Mouse (Mus musculus) intestine, embryonic 14.5 days (tissue): ENCODE data around the gene Foxo6. TPM values are rescaled to one million over a fixed set of nuclear protein-coding genes. Genes with fewer than 3 reads are reported as not detected.

Source experiments
- ATAC-seq: fragments of 200-750 bp; cut with Nextera tagmentation; replicated peaks from 2 replicates; pipeline ENCODE4 v1.8.0; 2017; ENCODE audit warnings: low read depth, moderate number of reproducible peaks, moderate TSS enrichment, moderate library complexity; ENCODE audit not compliant: low FRiP score, low TSS enrichment
- DNase-seq: peaks from one replicate; pipeline ENCODE4 v3.0.0-alpha.2; 2018; ENCODE audit warnings: low spot score
- H3K27ac ChIP-seq: fragments of 300-500 bp; sonication (generic); 2 replicates; pipeline ENCODE4 v1.5.1; 2014; ENCODE audit warnings: low read depth, mild to moderate bottlenecking, control low read depth
- H3K27me3 ChIP-seq: fragments of 300-500 bp; sonication (generic); replicated peaks from 2 replicates; pipeline ENCODE4 v1.6.1; 2014; ENCODE audit warnings: low read length, control low read depth; ENCODE audit not compliant: control insufficient read depth, insufficient read depth
- H3K36me3 ChIP-seq: fragments of 300-500 bp; sonication (generic); 2 replicates; pipeline ENCODE4 v1.6.1; 2014; ENCODE audit warnings: low read length, control low read depth; ENCODE audit not compliant: control insufficient read depth, insufficient read depth
- H3K4me1 ChIP-seq: fragments of 300-500 bp; sonication (generic); replicated peaks from 2 replicates; pipeline ENCODE4 v1.6.1; 2014; ENCODE audit warnings: low read length, control low read depth, mixed read lengths; ENCODE audit not compliant: control insufficient read depth, insufficient read depth
- H3K4me2 ChIP-seq: fragments of 300-500 bp; sonication (generic); 2 replicates; pipeline ENCODE4 v1.6.1; 2014; ENCODE audit warnings: low read length
- H3K4me3 ChIP-seq: fragments of 300-500 bp; sonication (generic); 2 replicates; pipeline ENCODE4 v1.5.1; 2014; ENCODE audit warnings: low read depth, low read length, control low read depth, mixed read lengths
- H3K9ac ChIP-seq: fragments of 300-500 bp; sonication (generic); 2 replicates; pipeline ENCODE4 v1.6.1; 2014; ENCODE audit warnings: mild to moderate bottlenecking, low read length
- H3K9me3 ChIP-seq: fragments of 300-500 bp; sonication (generic); 2 replicates; pipeline ENCODE4 v1.6.1; 2016; ENCODE audit warnings: low read length, control low read depth; ENCODE audit not compliant: control insufficient read depth
- WGBS: fragments of 180-500 bp; shearing (Covaris S2); extraction: QIAGEN DNeasy Blood & Tissue Kit; methylation state at CpG from one replicate; pipeline ENCODE4 v1.1.7; 2014; 5-methylcytosine and 5-hydroxymethylcytosine counted together
- polyA plus RNA-seq: library from polyadenylated mRNA; unstranded; fragments of >200 nt; fragmentation: Nextera tagmentation; extraction: Ambion mirVana; gene quantifications from 2 replicates; pipeline ENCODE4 v1.2.1, GENCODE M21; 2014

Gene Foxo6
- polyA plus RNA-seq, 1 experiment from 2014 or later: 0.39 TPM

- Histone ChIP-seq H3K36me3 (no peaks in the 10 kb centered on the region), H3K27me3 (peaks cover 35% of the 10 kb centered on the region), H3K9ac (no peak overlapping the region), H3K9me3 (no peaks in the 10 kb centered on the region), H3K4me3 (no peak overlapping the region), H3K4me2 (no peak overlapping the region), H3K4me1 (peaks cover 7% of the 10 kb centered on the region; the same call in 1 of the 2 replicates), H3K27ac (no peak overlapping the region)
- DNase-seq (no peak), ATAC-seq (no peak)
- 40% methylated on average over 21 of the region's 21 CpGs for WGBS
Measured at GRCm38 (mm10) chr4:120259356-120260181, 27.6 kb downstream of the Foxo6 start.

- Histone ChIP-seq H3K9ac (no peak overlapping the region), H3K27ac (no peak overlapping the region), H3K36me3 (no peaks in the 10 kb centered on the region), H3K9me3 (no peaks in the 10 kb centered on the region), H3K4me3 (no peak overlapping the region), H3K4me2 (no peak overlapping the region), H3K4me1 (peaks cover 15% of the 10 kb centered on the region), H3K27me3 (no peaks in the 10 kb centered on the region)
- no peak for DNase-seq
- ATAC-seq: 0 out of 2 replicates have a peak, but pooled peaks have one; percentile 2
- 8% methylated on average over 8 of the region's 8 CpGs for WGBS
Measured at GRCm38 (mm10) chr4:120248800-120249261, 38.3 kb downstream of the Foxo6 start.

DNA sequence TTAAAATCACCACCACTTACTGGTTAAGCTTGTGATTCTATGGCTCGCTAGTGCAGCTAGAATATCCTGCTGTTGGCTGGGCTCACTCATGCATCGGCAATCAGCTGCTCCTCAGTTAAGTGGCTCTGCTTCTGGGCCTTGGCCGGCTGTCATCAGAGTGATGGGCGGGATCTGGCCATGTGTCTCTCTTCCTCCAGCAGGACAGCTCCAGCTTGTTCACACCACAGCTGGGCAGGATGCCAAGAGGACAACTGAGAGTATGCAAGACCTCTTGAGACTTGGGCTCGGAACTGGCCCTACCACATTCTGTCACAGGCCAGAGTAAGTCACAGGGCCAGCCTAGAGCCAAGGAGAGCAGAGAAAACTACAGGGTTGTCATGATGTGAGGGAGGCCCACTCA lies 39.7 kb downstream of the Foxo6 start:
- ATAC-seq (0 out of 2 replicates have a peak, but pooled peaks have one; percentile 38), DNase-seq (peak; percentile 71)
- Histone ChIP-seq H3K4me1 (peaks cover 8% of the 10 kb centered on the region), H3K4me2 (no peak overlapping the region), H3K27ac (no peak overlapping the region), H3K9ac (no peak overlapping the region), H3K4me3 (no peak overlapping the region), H3K27me3 (no peaks in the 10 kb centered on the region), H3K9me3 (no peaks in the 10 kb centered on the region), H3K36me3 (no peaks in the 10 kb centered on the region)
- WGBS: 25% methylated on average over 5 of the region's 5 CpGs

DNA sequence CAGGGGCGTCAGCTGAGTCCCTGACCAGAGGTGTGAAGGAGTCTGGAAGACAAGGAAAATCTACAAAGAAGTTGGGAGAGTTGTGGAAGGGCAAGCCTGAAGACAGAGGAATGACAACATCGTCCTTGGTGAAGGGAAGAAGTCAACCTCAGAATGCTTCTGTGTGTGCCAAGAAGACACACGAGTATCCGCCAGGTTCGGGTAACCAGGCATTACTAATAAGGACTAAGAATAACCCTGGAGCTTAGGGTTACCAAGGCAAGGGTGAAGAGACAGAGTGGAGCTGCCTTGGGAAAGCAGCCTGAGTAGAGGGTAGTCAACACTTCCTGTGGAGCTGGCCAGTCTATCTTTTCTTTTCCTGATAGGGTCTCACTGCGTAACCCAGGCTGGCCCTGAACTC lies 41.1 kb downstream of the Foxo6 start:
- no peak for ATAC-seq

DNA sequence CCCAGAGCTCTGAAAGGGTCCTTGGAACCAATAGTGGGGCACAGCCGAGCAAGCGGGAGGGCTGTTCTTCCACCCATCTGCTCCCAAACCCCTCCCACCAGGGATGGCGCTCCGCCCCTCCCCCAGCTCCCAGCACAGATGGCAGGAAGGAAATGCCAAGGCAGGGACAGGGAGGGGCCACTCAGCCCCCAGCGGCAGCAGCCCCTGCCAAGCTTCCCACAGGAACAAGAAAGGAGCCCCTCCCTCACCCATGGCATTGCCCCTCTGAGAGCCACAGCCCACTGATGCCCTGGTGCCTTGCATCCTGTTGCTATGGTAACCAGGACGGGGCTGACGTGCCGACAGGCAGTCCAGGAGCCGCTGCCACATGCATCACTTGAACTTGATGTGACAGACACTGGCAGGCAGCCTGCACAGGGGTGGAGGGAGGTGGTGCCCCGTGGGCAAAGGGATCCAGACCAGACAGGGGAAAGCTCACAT lies 44.3 kb downstream of the Foxo6 start:
- Histone ChIP-seq H3K4me2 (no peak overlapping the region), H3K36me3 (no peaks in the 10 kb centered on the region), H3K4me3 (no peak overlapping the region), H3K4me1 (no peaks in the 10 kb centered on the region; the same call in 1 of the 2 replicates), H3K9ac (no peak overlapping the region), H3K27ac (no peak overlapping the region), H3K9me3 (no peaks in the 10 kb centered on the region), H3K27me3 (0 out of 2 replicates have a peak, but pooled peaks cover 3% of the 10 kb centered on the region)
- DNase-seq: no peak
- 9% methylated on average over 10 of the region's 10 CpGs for WGBS
- no peak for ATAC-seq

More for the DNA sequence above, 41.1 kb downstream of the Foxo6 start:
- no peak overlapping the region for H3K4me3 ChIP-seq
- no peaks in the 10 kb centered on the region for H3K9me3 ChIP-seq
- H3K4me1 ChIP-seq: peaks cover 4% of the 10 kb centered on the region; the same call in 1 of the 2 replicates
- H3K36me3 ChIP-seq: no peaks in the 10 kb centered on the region
- 88% methylated on average over 6 of the region's 6 CpGs for WGBS
- H3K27ac ChIP-seq: no peak overlapping the region
- no peak overlapping the region for H3K4me2 ChIP-seq
- no peak overlapping the region for H3K9ac ChIP-seq
- H3K27me3 ChIP-seq: no peaks in the 10 kb centered on the region
- no peak for DNase-seq

GRCm38 (mm10) chr4:120241106-120241505 lies 46.0 kb downstream of the Foxo6 start:
- ATAC-seq (no peak), DNase-seq (no peak)
- 78% methylated on average over 3 of the region's 3 CpGs for WGBS
- no peaks in the 10 kb centered on the region for H3K36me3 ChIP-seq
- no peaks in the 10 kb centered on the region for H3K4me1 ChIP-seq
- no peak overlapping the region for H3K4me3 ChIP-seq
- H3K9ac ChIP-seq: no peak overlapping the region
- H3K4me2 ChIP-seq: no peak overlapping the region
- no peaks in the 10 kb centered on the region for H3K9me3 ChIP-seq
- 0 out of 2 replicates have a peak, but pooled peaks cover 3% of the 10 kb centered on the region for H3K27me3 ChIP-seq
- no peak overlapping the region for H3K27ac ChIP-seq

DNA sequence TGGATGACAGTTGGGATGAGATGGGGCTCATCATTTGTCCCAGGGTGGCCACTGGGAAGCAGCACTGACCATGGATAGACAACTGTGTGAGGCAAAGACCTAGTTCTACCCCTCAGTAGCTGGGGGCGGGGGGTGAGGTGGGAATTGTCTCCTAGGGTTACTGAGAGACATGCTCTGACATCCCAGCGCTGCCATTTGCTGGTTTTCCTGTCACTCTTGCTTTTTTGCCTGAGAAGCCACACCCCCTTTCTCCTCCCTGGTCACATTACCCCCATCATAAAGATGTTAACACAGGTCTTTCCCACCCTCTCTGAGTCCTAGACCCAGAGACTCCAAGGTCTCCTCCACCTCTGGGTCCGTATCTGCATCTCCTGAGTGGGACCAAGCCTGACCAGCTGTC lies 47.7 kb downstream of the Foxo6 start:
- no peaks in the 10 kb centered on the region for H3K36me3 ChIP-seq
- DNase-seq (no peak), ATAC-seq (no peak)
- no peaks in the 10 kb centered on the region for H3K9me3 ChIP-seq
- H3K4me3 ChIP-seq: no peak overlapping the region
- H3K4me2 ChIP-seq: no peak overlapping the region
- H3K27ac ChIP-seq: no peak overlapping the region
- 0 out of 2 replicates have a peak, but pooled peaks cover 3% of the 10 kb centered on the region for H3K27me3 ChIP-seq
- no peaks in the 10 kb centered on the region for H3K4me1 ChIP-seq
- H3K9ac ChIP-seq: no peak overlapping the region
- 55% methylated on average over 3 of the region's 3 CpGs for WGBS

GRCm38 (mm10) chr4:120233243-120233642 lies 53.9 kb downstream of the Foxo6 start:
- H3K4me1 ChIP-seq: 0 out of 2 replicates have a peak, but pooled peaks cover 2% of the 10 kb centered on the region
- no peaks in the 10 kb centered on the region for H3K27me3 ChIP-seq
- no peak for DNase-seq
- H3K9me3 ChIP-seq: no peaks in the 10 kb centered on the region
- H3K4me3 ChIP-seq: no peak overlapping the region
- no peak overlapping the region for H3K4me2 ChIP-seq
- H3K9ac ChIP-seq: no peak overlapping the region
- no peaks in the 10 kb centered on the region for H3K36me3 ChIP-seq
- no peak for ATAC-seq
- WGBS: 59% methylated on average over 2 of the region's 2 CpGs
- H3K27ac ChIP-seq: no peak overlapping the region
